8 mouse cellular contexts compared by ENCODE assay signal in genomic region chr2:30463904-30464330, GRCm38 (mm10). TPM values are rescaled to one million over a fixed set of nuclear protein-coding genes. Genes with fewer than 3 reads are reported as not detected.
A peak's percentile ranks its signal among the peaks of the same experiment; 100 is the strongest.
DNase-seq lines count a peak whose midpoint lies in the region; ATAC-seq and TF ChIP-seq lines count a peak whose summit lies in the region.

No protein-coding gene starts in this region.

- ATAC-seq in liver, postnatal 0 days: peak; percentile 98
- ATAC-seq in neural tube, embryonic 14.5 days (ENCODE audit: low read depth): peak; percentile 79; the same call in 1 of the 2 replicates

- DNase-seq in CD4-positive, CD25-positive, alpha-beta regulatory T cell, adult 2 months (ENCODE audit: low read depth, low spot score): peak; percentile 93
- peak; percentile 81 for DNase-seq in adrenal gland, adult 2 months
- DNase-seq in embryonic facial prominence, embryonic 10.5 days (ENCODE audit: low spot score): peak; percentile 71
- peak; percentile 95 for DNase-seq in heart, embryonic 10.5 days (ENCODE audit: low spot score)
- peak; percentile 85 for DNase-seq in kidney, adult 9 months
- DNase-seq in liver, postnatal 0 days: peak; percentile 83
- DNase-seq in urinary bladder, postnatal 14 days (ENCODE audit: low spot score): peak; percentile 83

- peak overlapping the region; percentile 67 for H3K4me2 ChIP-seq in liver, postnatal 0 days (ENCODE audit: low read depth, low read length)
- H3K4me2 ChIP-seq in neural tube, embryonic 14.5 days (ENCODE audit: low read depth, low read length): peak overlapping the region; percentile 31

- peak overlapping the region; percentile 46 for H3K4me3 ChIP-seq in embryonic facial prominence, embryonic 10.5 days
- peak overlapping the region; percentile 52 for H3K4me3 ChIP-seq in heart, embryonic 10.5 days
- peak overlapping the region; percentile 30 for H3K4me3 ChIP-seq in liver, postnatal 0 days (ENCODE audit: low read depth, low read length)
- H3K4me3 ChIP-seq in neural tube, embryonic 14.5 days (ENCODE audit: low read depth, low read length): no peak overlapping the region

- H3K9ac ChIP-seq in liver, postnatal 0 days (replicated peaks): peak overlapping the region; percentile 44; the same call in 1 of the 2 replicates
- H3K9ac ChIP-seq in neural tube, embryonic 14.5 days (replicated peaks; ENCODE audit: low read depth, low read length): no peak overlapping the region

- TF ChIP-seq EP300 in liver, postnatal 0 days (IDR thresholded peaks at IDR 0.05; ENCODE audit: low read depth): no peak

- H3K27ac ChIP-seq in embryonic facial prominence, embryonic 10.5 days (replicated peaks): peak overlapping the region; percentile 44
- peak overlapping the region; percentile 79 for H3K27ac ChIP-seq in heart, embryonic 10.5 days
- H3K27ac ChIP-seq in liver, postnatal 0 days (ENCODE audit: low read depth): peak overlapping the region; percentile 80
- H3K27ac ChIP-seq in neural tube, embryonic 14.5 days (ENCODE audit: low read depth, low read length): no peak overlapping the region

- H3K4me1 ChIP-seq in embryonic facial prominence, embryonic 10.5 days: peaks cover 53% of the 10 kb centered on the region
- H3K4me1 ChIP-seq in heart, embryonic 10.5 days: peaks cover 60% of the 10 kb centered on the region
- peaks cover 14% of the 10 kb centered on the region for H3K4me1 ChIP-seq in liver, postnatal 0 days (ENCODE audit: insufficient read depth)
- peaks cover 3% of the 10 kb centered on the region; the same call in 1 of the 2 replicates for H3K4me1 ChIP-seq in neural tube, embryonic 14.5 days (ENCODE audit: control insufficient read depth, insufficient read depth, low read length)

- H3K36me3 ChIP-seq in embryonic facial prominence, embryonic 10.5 days (replicated peaks): peaks cover 7% of the 10 kb centered on the region
- peaks cover 10% of the 10 kb centered on the region; the same call in 1 of the 2 replicates for H3K36me3 ChIP-seq in heart, embryonic 10.5 days
- H3K36me3 ChIP-seq in liver, postnatal 0 days (replicated peaks; ENCODE audit: insufficient read depth, low read length): 0 out of 2 replicates have a peak, but pooled peaks cover 2% of the 10 kb centered on the region
- no peaks in the 10 kb centered on the region for H3K36me3 ChIP-seq in neural tube, embryonic 14.5 days (ENCODE audit: control insufficient read depth, insufficient read depth, low read length)

- no peaks in the 10 kb centered on the region for H3K9me3 ChIP-seq in embryonic facial prominence, embryonic 10.5 days
- H3K9me3 ChIP-seq in heart, embryonic 10.5 days: no peaks in the 10 kb centered on the region
- H3K9me3 ChIP-seq in liver, postnatal 0 days (ENCODE audit: low read length): no peaks in the 10 kb centered on the region
- H3K9me3 ChIP-seq in neural tube, embryonic 14.5 days (ENCODE audit: control insufficient read depth, low read length): no peaks in the 10 kb centered on the region

- WGBS in embryonic facial prominence, embryonic 10.5 days: 3% methylated on average over 9 of the region's 9 CpGs
- 1% methylated on average over 9 of the region's 9 CpGs for WGBS in heart, embryonic 10.5 days
- 0% methylated on average over 9 of the region's 9 CpGs for WGBS in liver, postnatal 0 days (ENCODE audit: insufficient replicate concordance)
- WGBS in neural tube, embryonic 14.5 days: 4% methylated on average over 9 of the region's 9 CpGs

- peaks cover 12% of the 10 kb centered on the region for H3K27me3 ChIP-seq in embryonic facial prominence, embryonic 10.5 days (replicated peaks; ENCODE audit: low read depth, poor library complexity, severe bottlenecking)
- H3K27me3 ChIP-seq in heart, embryonic 10.5 days (ENCODE audit: insufficient read depth, poor library complexity, severe bottlenecking): peaks cover 6% of the 10 kb centered on the region
- peaks cover 10% of the 10 kb centered on the region; the same call in 1 of the 2 replicates for H3K27me3 ChIP-seq in liver, postnatal 0 days (ENCODE audit: insufficient read depth, low read length)
- H3K27me3 ChIP-seq in neural tube, embryonic 14.5 days (ENCODE audit: control insufficient read depth, insufficient read depth, low read length): no peaks in the 10 kb centered on the region

- TF ChIP-seq CTCF in liver, postnatal 0 days (IDR thresholded peaks at IDR 0.05; ENCODE audit: low read depth): no peak

RNA-seq across cellular contexts. Expression of gene Ier5l, which starts 10.1 kb away (rescaled TPM):
- total RNA-seq in adrenal gland, adult 2 months (2021): 1 to 10 TPM; 2.4 to 7.8 TPM
- polyA plus RNA-seq in adrenal gland, adult 2 months (2012; rRNA removed): 30.6 and 39.4 TPM in 2 replicates
- polyA plus RNA-seq in embryonic facial prominence, embryonic 10.5 days (2016; fragmentation: Nextera tagmentation; extraction: Ambion mirVana): 2.8 and 3.4 TPM in 2 replicates
- polyA plus RNA-seq in heart, embryonic 10.5 days (2016; fragmentation: Nextera tagmentation; extraction: Ambion mirVana): 1.00 and 2.2 TPM in 2 replicates
- 0.31 and 0.69 TPM in 2 replicates for polyA plus RNA-seq in liver, postnatal 0 days (2015; fragmentation: Nextera tagmentation; extraction: Ambion mirVana)
- polyA plus RNA-seq in neural tube, embryonic 14.5 days (2014; fragmentation: Nextera tagmentation; extraction: Ambion mirVana): 2.3 and 2.6 TPM in 2 replicates

RNA-seq across cellular contexts. Expression of gene Ptpa, which starts 48.1 kb away (rescaled TPM):
- total RNA-seq in adrenal gland, adult 2 months (2021): 100 to 1,000 TPM; 124 to 147 TPM
- polyA plus RNA-seq in adrenal gland, adult 2 months (2012; rRNA removed): 235 and 242 TPM in 2 replicates
- 161 and 162 TPM in 2 replicates for polyA plus RNA-seq in embryonic facial prominence, embryonic 10.5 days (2016; fragmentation: Nextera tagmentation; extraction: Ambion mirVana)
- 129 and 140 TPM in 2 replicates for polyA plus RNA-seq in heart, embryonic 10.5 days (2016; fragmentation: Nextera tagmentation; extraction: Ambion mirVana)
- 65.6 and 76.8 TPM in 2 replicates for polyA plus RNA-seq in liver, postnatal 0 days (2015; fragmentation: Nextera tagmentation; extraction: Ambion mirVana)
- 65.8 and 70.7 TPM in 2 replicates for polyA plus RNA-seq in neural tube, embryonic 14.5 days (2014; fragmentation: Nextera tagmentation; extraction: Ambion mirVana)

RNA-seq across cellular contexts. Expression of gene Crat, which starts 48.3 kb away (rescaled TPM):
- 100 to 1,000 TPM; 216 to 274 TPM for total RNA-seq in adrenal gland, adult 2 months (2021)
- polyA plus RNA-seq in adrenal gland, adult 2 months (2012; rRNA removed): 326 and 448 TPM in 2 replicates
- polyA plus RNA-seq in embryonic facial prominence, embryonic 10.5 days (2016; fragmentation: Nextera tagmentation; extraction: Ambion mirVana): 19.9 and 20.3 TPM in 2 replicates
- polyA plus RNA-seq in heart, embryonic 10.5 days (2016; fragmentation: Nextera tagmentation; extraction: Ambion mirVana): 36.1 and 55.2 TPM in 2 replicates
- polyA plus RNA-seq in liver, postnatal 0 days (2015; fragmentation: Nextera tagmentation; extraction: Ambion mirVana): 57.5 and 64.3 TPM in 2 replicates
- 27.7 and 32.4 TPM in 2 replicates for polyA plus RNA-seq in neural tube, embryonic 14.5 days (2014; fragmentation: Nextera tagmentation; extraction: Ambion mirVana)
